Mouse (Mus musculus): ENCODE measurements around the gene Lrp5.

Gene Lrp5

DNA sequence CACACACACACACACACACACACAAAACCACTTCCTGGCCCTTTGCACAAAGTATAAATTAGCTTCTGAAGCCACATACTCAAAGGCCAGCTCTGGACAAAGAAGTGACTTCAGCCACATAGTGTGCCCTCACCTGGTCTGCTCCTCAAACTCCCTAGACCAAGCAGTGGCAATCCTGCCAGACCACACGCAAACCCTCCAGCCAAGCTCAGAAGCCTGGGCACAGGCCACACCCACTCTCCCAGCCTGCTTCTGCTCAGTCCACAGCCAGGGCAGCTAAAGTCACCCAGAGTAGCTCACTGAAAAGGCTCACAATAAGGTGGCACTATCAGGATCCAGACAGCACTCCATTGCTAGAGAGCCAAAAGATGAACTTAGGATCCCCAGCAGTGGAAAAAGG, 30.2 kb downstream of the Lrp5 start:
- no peak for DNase-seq (ENCODE audit: low spot score)

DNA sequence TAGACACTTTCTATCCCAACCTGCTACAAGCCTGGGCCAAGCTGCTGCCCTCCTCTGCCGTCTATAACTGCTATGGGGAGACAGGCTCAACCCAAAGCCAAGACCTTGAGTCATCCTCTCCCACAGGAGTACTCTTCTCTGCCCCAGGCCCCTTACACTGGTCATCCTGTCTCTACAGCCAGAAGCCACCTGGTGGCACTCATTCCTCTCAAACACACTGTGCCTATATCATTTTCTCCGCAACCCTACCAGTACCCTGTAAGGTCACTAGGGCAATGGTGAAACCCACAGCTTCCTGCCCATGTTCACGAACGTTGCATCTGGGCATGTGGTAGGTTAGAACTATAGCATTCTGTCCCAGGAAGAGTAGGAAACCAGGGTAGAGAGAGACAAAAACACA, 31.4 kb downstream of the Lrp5 start:
- no peak for DNase-seq (ENCODE audit: low spot score)

DNA sequence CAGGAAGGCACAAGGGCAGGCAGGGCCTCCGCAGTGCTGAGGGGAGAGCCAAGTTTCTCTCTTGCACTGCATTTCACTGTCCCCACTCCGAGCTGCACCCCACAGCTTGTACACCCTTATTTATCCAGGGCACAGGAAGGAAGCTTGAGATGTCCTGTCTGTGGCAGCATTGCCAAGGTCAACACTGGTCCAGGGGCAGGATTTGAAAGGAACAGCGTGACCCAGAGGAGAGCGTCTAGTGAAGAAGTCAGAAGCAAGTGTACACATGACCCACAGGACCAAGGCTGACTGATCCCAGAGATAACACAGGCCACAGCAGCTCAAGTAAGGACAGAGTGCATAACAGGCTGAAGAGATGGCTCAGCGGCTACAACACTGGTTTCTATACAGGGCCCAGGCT, 32.3 kb downstream of the Lrp5 start:
- peak; percentile 34 for DNase-seq (ENCODE audit: low spot score)

DNA sequence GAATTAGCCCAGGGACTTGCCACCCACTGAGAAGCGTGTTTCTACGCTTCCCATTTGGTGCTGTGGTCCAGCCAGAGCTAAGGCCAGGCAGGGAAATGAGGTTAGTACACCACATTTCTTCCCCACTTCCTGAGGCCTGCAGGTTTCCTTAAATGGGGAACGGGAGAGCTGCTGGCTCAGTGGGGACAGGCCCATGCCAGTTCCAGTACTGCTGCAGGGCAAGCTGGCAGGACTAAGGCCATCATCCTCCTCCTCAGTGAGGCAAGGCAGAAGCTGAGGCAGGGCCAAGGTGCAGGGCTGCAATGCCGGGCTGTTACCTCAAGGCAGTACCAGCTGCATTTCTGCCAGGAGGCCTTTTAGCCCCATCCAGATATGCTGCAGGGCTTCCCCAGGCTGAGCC, 32.9 kb downstream of the Lrp5 start:
- no peak for DNase-seq (ENCODE audit: low spot score)

DNA sequence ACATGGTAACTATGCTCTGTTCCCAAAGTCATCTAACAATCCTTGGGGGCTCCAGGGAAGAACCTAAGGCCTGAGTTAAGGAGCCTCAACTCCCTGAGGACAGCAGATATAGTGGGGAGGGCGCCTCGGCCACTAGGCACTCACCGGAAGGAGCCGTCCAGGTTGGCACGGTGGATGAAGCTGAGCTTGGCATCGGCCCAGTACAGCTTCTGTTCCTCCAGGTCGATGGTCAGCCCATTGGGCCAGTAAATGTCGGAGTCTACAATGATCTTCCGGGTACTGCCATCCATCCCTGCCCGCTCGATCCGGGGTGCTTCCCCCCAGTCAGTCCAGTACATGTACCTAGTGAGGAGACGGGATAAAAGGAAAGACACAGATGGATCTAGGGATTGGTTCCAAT, 34.4 kb downstream of the Lrp5 start:
- DNase-seq (ENCODE audit: low spot score), result no peak

DNA sequence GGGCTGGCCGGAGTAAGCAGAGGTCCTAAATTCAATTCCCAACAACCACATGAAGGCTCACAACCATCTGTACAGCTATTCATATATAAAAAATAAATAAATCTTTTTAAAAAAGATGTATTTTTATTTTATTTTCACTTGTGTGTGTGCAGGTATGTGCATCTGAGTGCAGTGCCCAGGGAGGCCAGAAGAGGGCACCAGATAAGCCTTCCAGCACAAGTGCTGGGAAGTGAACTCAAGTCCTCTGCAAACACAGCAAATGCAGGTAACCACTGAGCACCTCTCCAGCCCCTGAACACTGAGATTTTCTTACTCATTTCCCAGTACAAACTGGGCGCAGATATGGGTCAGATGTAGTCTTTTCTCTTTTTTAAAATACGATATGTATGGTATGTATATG, 35.1 kb downstream of the Lrp5 start:
- no peak for DNase-seq (ENCODE audit: low spot score)

DNA sequence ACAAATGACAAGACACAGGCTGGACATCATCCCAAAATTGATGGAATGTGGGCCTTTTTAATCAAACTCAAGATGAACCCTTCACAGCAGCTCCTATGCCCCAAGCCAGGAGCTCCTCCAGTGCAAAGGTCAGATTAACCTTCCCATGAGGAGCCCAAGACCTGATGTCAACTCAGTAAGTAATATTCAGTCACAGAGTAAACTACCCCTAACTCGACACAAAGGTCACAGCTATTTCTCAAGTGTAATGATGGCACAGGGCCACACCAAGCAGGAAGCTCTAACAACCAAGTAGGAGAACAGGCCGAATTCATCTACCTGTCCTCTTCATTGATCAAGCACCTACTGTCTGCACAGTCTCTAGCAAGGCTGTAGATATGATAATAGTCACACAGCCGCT, 35.9 kb downstream of the Lrp5 start:
- no peak for DNase-seq (ENCODE audit: low spot score)

DNA sequence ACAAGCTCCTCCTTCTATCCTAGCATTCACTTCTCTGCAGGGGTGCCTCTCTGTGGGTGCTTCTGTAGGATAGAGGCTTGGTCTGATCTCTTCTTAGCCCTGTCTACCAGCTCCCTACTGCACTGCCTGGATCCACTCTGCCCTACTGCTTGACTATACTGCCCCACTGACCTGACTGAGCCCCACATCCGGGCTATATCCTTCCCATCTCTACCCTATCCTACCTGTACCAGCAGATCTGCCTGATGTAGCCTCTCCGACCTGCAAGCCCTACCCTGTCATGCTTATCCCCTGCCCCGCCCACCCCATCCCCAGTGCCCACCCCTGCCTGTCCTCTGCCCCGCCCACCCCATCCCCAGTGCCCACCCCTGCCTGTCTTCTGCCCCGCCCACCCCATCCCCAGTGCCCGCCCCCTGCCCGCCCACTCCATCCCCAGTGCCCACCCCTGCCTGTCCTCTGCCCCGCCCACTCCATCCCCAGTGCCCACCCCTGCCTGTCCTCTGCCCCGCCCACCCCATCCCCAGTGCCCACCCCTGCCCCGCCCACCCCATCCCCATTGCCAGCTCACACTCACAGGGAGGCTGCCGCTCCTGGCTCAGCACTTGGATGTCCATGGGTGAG, 37.4 kb downstream of the Lrp5 start:
- DNase-seq (ENCODE audit: low spot score), result no peak

DNA sequence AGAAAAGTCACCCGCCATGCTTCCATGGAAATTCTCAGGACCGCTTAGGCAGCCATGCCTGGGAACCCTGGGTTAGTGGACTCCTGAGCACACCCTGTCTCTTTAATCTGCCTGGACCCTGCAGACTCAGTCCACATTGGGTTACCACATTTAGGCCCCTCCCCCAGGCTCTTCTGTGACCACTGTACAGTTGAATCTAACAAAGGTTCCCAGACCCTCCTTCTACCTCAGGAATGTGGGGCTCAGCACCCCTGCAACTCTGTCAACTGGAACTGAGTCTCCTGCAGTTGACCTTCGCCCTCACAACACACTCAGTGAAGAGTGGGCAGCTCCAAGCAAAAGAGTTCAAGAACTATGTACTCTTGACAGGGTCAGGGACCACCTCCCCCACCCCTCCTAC, 38.4 kb downstream of the Lrp5 start:
- DNase-seq (ENCODE audit: low spot score), result no peak

DNA sequence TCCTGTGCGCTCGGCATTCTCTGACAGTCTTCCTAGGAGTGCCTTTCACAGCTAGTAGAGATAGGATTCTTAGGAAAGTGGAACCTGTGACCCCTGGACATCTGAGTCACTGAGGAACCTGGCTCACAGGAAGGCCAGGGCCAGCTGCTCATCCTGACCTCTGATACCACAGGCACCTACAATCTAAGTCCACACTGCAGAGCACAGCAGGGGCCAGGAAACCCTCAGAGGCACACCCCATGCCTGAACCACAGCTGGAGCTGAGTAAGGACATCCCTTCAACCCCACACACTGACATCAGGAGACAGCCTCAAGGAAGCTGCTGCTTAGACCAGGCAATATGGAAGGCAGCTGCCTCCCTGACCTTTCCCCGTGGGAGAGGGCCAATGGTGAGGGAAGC, 40.6 kb downstream of the Lrp5 start:
- no peak for DNase-seq (ENCODE audit: low spot score)

DNA sequence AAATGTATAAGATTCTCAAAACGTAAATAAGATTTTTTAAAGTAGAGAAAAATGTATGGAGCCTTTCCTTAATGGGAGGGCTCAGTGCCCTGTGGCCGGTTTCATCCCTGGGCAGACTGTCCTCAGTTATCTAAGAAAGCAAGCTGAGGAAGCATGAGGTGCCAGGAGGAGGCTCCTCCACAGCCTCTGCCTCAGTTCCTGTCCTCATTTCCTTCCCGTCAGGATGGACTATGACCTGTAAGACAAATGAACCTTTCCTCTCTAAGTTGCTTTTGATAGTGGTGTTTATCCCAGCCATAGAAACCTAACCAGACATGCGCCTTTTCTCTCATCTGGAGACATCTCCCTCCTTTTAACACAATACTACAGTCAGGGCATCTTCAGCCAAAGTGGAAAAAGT, 41.0 kb downstream of the Lrp5 start:
- no peak for DNase-seq (ENCODE audit: low spot score)

DNA sequence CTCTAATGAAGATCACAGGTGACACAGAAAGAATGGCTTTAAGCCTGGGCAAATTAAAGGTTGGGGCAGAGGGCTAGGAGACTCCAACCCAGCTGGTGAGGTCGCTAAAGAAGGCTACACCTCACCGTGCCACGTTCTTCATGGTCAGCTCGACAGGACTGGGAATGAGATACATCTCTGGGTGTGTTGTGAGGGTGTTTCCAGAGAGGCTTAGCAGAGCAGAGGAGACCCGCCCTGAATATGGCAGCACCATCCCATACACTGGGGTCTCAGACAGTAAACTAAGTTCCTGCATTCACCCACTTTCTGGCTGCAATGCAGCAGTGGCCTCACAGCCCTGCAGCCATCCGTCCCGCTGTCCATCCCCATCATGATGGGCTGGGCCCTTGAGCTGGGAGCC, 46.8 kb downstream of the Lrp5 start:
- no peak for DNase-seq (ENCODE audit: low spot score)

DNA sequence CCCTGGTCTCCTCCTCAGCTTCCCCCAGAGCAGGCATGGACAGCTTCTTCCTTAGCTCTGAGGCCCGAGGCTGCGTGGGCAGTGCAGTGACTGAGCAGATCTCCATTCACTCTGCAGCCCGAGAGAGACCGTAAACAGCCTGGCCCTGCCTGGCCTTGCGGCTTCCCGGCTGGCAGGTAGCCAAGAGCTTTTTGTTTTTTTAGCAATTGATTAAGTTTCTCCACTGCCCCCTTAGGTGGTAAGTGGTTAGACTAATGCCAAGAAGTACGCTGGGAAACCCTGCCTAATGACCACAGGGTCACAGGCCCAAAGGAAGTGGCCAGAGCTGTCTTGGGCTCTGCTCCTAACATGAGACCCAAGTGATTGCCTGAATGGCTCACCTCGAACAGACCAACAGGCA, 47.7 kb downstream of the Lrp5 start:
- peak; percentile 68 for DNase-seq (ENCODE audit: low spot score)

DNA sequence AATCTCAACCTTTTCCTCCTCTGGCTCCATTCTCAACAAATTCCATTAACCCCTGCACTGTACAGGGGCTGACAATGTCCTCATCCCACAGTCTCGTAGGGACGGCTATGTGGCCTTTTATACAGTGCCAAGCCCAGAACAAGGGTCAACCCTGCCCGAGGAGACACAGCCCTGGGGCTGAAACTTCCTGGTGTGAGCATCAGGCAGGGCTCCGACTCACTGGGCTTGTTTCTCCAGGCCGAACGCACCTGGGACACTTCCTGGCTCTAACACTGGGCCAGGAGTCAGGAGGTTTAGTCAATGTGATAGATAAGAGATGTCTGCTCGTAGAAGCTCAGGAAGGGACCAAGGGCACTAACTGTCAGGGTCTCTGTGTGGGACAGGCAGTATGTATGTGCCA, 54.3 kb downstream of the Lrp5 start:
- DNase-seq (ENCODE audit: low spot score), result peak; percentile 67

DNA sequence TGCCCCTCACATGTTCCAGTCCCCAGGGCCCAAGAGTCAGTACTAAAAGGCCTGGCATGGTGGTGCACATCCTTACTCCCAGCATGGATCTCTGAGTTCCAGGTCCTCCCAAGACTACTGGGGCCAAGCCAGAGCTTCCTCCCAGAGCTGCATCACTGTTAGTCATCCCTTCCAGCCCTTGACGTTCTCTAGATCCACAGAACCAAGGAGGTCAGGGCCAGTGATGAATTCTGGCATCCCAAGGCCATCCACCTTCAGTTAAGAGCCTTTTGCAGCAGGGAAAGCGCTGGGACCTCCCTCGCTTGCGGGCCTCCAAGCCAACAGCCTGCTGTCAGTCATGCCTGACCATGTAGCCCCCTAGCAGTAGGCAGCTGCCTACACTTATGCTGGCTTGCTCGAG, 54.9 kb downstream of the Lrp5 start:
- DNase-seq (ENCODE audit: low spot score), result no peak

DNA sequence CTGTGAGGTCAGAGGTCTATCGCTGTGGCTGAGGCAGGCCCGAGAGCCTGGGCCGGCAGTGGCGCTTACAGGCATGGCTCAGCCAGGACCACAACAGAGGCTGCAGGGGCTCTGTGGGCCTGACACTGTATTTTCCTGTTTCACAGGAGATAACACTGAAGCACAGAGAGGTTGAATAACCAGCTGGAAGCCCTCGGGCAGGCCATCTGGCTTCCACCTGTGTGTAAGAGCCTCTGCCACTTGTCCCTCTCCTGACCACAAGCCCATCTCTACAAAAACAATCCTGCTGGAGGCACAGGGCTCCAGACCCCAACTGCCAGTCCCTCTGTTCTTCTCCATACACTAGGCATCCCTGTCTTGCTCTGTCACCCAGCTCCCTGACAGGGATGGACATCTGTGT, 55.9 kb downstream of the Lrp5 start:
- no peak for DNase-seq (ENCODE audit: low spot score)

DNA sequence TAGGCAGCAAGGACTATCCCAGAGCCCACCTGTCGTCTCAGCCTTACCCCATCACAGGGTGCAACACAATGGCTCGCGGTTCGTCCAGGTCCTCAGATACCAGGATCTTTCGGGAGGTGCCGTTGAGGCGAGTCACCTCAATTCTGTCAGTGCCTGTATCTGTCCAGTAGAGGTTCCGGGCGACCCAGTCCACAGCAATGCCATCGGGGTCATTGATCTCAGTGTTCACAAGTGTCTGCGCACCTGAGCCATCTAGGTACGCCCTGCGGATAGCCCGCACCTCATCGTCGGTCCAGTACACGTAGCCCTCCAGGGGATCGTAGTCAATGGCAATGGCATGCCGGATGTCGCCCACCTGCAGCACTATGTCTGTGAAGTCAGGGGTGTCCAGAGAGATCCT, 56.3 kb downstream of the Lrp5 start:
- no peak for DNase-seq (ENCODE audit: low spot score)

DNA sequence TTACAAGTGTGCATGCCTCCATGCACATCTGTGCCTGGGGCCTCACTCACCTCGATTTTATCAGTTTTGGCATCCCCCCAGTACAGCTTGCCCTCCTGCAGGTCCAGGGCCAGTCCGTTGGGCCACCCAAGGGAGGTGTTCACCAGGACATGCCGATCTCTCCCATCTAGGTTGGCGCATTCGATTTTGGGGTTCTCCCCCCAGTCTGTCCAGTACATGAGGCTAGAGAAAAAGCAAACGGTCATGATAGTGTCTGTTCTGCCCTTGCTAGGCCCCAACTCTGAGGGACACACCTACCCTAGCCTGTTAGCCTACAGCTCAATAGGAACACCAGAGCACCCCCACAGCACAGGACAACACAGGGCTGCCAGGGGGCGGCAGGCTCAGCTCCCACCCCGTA, 58.1 kb downstream of the Lrp5 start:
- no peak for DNase-seq (ENCODE audit: low spot score)

DNA sequence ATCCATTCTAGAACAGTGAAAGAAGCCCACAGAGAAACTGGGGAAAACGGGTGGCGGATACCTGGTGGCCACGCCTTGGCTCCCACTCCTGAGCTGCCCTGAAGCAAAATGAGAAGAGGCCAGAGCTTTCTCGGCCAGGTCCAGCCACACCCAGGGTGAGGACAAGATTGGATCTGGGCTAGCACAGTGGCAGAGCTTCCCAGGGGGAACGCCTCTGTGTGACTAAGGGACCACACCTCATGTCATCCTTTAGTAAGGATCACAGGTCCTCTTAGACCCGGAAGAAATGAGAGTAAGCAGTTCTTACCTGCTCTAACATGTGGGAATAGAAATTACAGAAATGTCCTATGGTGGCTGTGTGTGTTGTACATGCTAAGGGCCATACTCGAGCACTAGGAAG, 61.3 kb downstream of the Lrp5 start:
- peak; percentile 19 for DNase-seq (ENCODE audit: low spot score)

DNA sequence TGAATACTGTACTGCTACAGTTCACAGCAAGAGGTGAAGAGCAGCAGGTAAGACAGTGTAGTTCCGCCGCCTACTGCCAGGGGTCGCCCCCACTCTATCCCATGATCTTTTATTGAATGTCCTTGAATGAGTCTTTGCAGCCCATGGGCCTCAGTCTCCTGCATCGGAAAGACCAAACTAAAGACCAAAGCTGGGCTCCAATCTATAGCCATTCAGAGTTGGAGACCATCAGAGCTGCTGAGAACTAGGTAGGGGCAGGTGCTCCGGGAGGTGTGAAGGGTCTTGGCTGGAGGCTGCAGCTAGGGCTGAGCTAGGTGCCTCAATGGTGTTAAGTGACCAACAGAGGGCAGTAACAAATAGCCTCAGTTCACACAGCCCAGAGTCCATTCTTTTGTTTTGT, 62.5 kb downstream of the Lrp5 start:
- peak; percentile 64 for DNase-seq (ENCODE audit: low spot score)

DNA sequence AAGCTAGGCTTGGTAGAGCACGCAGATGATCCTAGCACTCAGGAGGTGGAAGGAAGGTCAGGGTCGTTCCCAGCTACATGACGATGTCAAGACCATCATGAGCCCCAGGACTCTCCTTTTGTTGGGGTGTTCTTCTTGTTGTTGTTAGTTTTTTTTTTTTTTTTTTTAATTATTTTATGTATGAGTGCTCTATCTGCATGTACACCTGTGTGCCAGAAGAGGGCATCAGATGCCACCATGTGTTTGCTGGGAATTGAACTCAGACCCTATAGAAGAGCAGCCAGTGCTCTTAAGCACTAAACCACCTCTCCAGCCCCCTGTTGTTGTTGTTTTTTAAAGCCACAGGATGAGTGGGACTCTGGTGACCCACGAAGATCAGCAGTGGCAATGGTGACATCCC, 63.1 kb downstream of the Lrp5 start:
- DNase-seq (ENCODE audit: low spot score), result no peak

DNA sequence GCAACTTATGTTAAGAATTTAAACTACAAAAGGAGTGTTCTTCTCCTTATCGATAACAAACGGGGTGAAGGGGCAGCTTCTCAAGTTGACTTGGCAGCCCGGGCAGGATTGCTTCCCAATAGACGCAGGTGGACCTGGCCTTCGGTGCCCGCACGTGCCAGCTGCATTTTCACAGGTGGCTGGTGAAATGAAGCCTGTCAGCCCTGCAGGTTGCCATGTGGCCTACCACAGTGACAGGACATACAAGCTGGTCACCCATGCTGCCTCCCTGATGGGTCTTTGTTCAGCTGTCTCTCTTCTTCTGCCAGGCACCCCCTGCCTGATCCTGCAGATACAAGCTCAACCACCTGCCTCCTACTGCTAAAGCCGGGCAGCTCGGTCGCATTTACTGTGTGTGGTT, 65.5 kb downstream of the Lrp5 start:
- DNase-seq (ENCODE audit: low spot score), result no peak

DNA sequence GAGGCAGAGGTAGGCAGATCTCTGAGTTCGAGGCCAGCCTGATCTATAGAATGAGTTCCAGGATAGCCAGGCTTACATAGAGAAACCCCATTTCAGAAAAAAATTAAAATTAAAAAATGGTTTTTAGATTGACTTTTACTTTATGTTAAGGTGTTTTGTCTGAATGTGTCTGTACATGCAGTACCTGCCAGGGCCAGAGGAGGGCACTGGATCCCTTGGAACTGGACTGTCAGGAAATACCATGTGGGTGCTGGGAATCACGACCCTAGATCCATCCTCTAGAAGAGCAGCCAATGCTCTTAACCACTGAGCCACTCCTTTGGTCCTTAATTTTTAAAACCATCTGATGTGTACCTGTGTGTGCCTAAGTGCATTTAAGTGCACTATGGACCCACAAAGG, 67.0 kb downstream of the Lrp5 start:
- no peak for DNase-seq (ENCODE audit: low spot score)

DNA sequence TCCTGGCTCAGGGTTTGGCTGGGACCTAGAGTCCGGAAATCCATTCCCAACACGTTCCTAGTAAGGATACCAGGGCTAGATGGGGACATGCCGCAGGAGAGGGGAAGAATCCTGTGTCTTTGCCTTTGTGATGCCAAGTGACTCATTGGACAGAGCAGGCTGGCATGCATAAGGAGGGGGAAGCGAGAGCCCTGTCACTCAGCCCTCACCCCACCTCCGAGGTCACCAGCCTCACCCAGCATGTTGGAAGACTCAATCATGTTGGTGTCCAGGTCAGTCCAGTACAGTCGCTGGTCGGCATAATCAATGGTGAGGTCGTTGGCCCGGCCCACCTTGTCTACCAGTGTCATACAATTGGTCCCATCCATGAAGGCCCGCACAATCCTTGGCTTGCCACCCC, 72.4 kb downstream of the Lrp5 start:
- DNase-seq (ENCODE audit: low spot score), result no peak
